Mouse (Mus musculus): Measurements from ENCODE around the gene Cd200r3. TPM values are rescaled to one million over a fixed set of nuclear protein-coding genes. Genes with fewer than 3 reads are reported as not detected.

Gene Cd200r3
- polyA plus RNA-seq, 1 experiment from 2014 or later = not detected

GRCm38 (mm10) chr16:45020669-45021309 lies 77.3 kb downstream of the Cd200r3 start:
- Histone ChIP-seq H3K27ac (ENCODE audit: low read depth, low read length) (no peak overlapping the region), H3K4me2 (no peak overlapping the region), H3K4me3 (ENCODE audit: low read depth, low read length) (no peak overlapping the region), H3K9me3 (ENCODE audit: control insufficient read depth, low read length) (no peaks in the 10 kb centered on the region), H3K4me1 (ENCODE audit: control insufficient read depth, insufficient read depth, low read length) (no peaks in the 10 kb centered on the region), H3K9ac (ENCODE audit: low read length) (no peak overlapping the region), H3K27me3 (ENCODE audit: control insufficient read depth, insufficient read depth, low read length) (no peaks in the 10 kb centered on the region), H3K36me3 (ENCODE audit: control insufficient read depth, insufficient read depth, low read length) (no peaks in the 10 kb centered on the region)
- 91% methylated on average over 2 of the region's 2 CpGs for WGBS
- ATAC-seq (ENCODE audit: low FRiP score) = no peak
- DNase-seq (ENCODE audit: low spot score, missing footprints) = no peak

DNA sequence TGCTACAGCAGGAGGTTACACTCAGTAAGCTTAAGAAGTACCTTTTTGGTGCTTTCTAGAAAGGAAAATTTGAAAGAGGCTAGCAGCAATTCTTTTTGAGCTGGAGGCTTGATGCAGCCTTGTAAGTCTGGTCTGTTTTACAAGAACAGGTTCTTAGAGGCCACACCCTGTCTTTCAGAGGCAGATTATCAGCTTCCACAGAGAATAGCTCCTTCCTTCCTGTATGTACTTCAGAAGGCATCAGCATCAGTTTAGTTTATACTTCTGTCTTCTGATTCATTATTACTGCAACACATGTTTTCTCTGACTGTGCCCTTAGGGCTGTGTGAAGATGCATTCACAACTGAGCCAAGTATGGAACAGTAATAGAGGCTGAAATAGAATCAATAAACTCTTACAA lies 78.0 kb downstream of the Cd200r3 start:
- ATAC-seq (ENCODE audit: low FRiP score) (no peak), DNase-seq (ENCODE audit: low spot score, missing footprints) (no peak)
- H3K4me2 ChIP-seq = no peak overlapping the region
- no peak overlapping the region for H3K9ac ChIP-seq (ENCODE audit: low read length)
- no peaks in the 10 kb centered on the region for H3K9me3 ChIP-seq (ENCODE audit: control insufficient read depth, low read length)
- H3K36me3 ChIP-seq (ENCODE audit: control insufficient read depth, insufficient read depth, low read length) = no peaks in the 10 kb centered on the region
- no peaks in the 10 kb centered on the region for H3K4me1 ChIP-seq (ENCODE audit: control insufficient read depth, insufficient read depth, low read length)
- H3K27me3 ChIP-seq (ENCODE audit: control insufficient read depth, insufficient read depth, low read length) = no peaks in the 10 kb centered on the region
- no peak overlapping the region for H3K4me3 ChIP-seq (ENCODE audit: low read depth, low read length)
- no peak overlapping the region for H3K27ac ChIP-seq (ENCODE audit: low read depth, low read length)

GRCm38 (mm10) chr16:45023904-45024303 lies 80.4 kb downstream of the Cd200r3 start:
- no peaks in the 10 kb centered on the region for H3K4me1 ChIP-seq (ENCODE audit: control insufficient read depth, insufficient read depth, low read length)
- no peak overlapping the region for H3K4me3 ChIP-seq (ENCODE audit: low read depth, low read length)
- H3K4me2 ChIP-seq = no peak overlapping the region
- H3K27ac ChIP-seq (ENCODE audit: low read depth, low read length) = no peak overlapping the region
- H3K27me3 ChIP-seq (ENCODE audit: control insufficient read depth, insufficient read depth, low read length) = no peaks in the 10 kb centered on the region
- DNase-seq (ENCODE audit: low spot score, missing footprints) (no peak), ATAC-seq (ENCODE audit: low FRiP score) (no peak)
- 59% methylated on average over 4 of the region's 4 CpGs for WGBS
- H3K36me3 ChIP-seq (ENCODE audit: control insufficient read depth, insufficient read depth, low read length) = no peaks in the 10 kb centered on the region
- no peaks in the 10 kb centered on the region for H3K9me3 ChIP-seq (ENCODE audit: control insufficient read depth, low read length)
- no peak overlapping the region for H3K9ac ChIP-seq (ENCODE audit: low read length)

DNA sequence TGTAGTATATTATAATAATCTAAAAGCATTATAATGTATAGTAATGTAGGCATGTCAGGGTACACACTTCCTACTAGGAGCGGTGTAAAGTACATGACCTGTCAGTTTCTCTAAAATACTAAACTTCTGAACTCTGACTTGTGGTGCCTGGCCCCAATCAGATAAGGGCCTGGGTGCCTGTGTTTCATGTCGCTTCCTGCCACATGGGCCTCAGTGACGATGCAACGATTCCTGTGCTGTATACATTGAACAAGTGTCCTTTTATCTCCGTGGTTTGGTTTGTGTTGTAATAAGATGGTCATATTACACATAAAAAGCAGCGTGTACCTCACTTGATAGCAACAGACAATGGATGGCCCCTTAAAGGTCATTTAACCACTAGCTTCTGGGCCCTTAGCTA lies 81.8 kb downstream of the Cd200r3 start:
- no peaks in the 10 kb centered on the region for H3K36me3 ChIP-seq (ENCODE audit: control insufficient read depth, insufficient read depth, low read length)
- no peaks in the 10 kb centered on the region for H3K27me3 ChIP-seq (ENCODE audit: control insufficient read depth, insufficient read depth, low read length)
- H3K4me1 ChIP-seq (ENCODE audit: control insufficient read depth, insufficient read depth, low read length) = no peaks in the 10 kb centered on the region
- H3K4me2 ChIP-seq = no peak overlapping the region
- H3K9ac ChIP-seq (ENCODE audit: low read length) = no peak overlapping the region
- no peak overlapping the region for H3K27ac ChIP-seq (ENCODE audit: low read depth, low read length)
- no peaks in the 10 kb centered on the region for H3K9me3 ChIP-seq (ENCODE audit: control insufficient read depth, low read length)
- DNase-seq (ENCODE audit: low spot score, missing footprints) (no peak), ATAC-seq (ENCODE audit: low FRiP score) (no peak)
- 87% methylated on average over 6 of the region's 6 CpGs for WGBS
- no peak overlapping the region for H3K4me3 ChIP-seq (ENCODE audit: low read depth, low read length)

- Histone ChIP-seq H3K27me3 (ENCODE audit: control insufficient read depth, insufficient read depth, low read length) (no peaks in the 10 kb centered on the region), H3K9me3 (ENCODE audit: control insufficient read depth, low read length) (no peaks in the 10 kb centered on the region), H3K4me3 (ENCODE audit: low read depth, low read length) (no peak overlapping the region), H3K4me1 (ENCODE audit: control insufficient read depth, insufficient read depth, low read length) (no peaks in the 10 kb centered on the region), H3K27ac (ENCODE audit: low read depth, low read length) (no peak overlapping the region), H3K4me2 (no peak overlapping the region), H3K36me3 (ENCODE audit: control insufficient read depth, insufficient read depth, low read length) (no peaks in the 10 kb centered on the region), H3K9ac (ENCODE audit: low read length) (no peak overlapping the region)
- DNase-seq (ENCODE audit: low spot score, missing footprints) (no peak), ATAC-seq (ENCODE audit: low FRiP score) (no peak)
- 92% methylated on average over 5 of the region's 5 CpGs for WGBS
These were observed 85.6 kb downstream of the Cd200r3 start for GRCm38 (mm10) chr16:45029080-45029479.

DNA sequence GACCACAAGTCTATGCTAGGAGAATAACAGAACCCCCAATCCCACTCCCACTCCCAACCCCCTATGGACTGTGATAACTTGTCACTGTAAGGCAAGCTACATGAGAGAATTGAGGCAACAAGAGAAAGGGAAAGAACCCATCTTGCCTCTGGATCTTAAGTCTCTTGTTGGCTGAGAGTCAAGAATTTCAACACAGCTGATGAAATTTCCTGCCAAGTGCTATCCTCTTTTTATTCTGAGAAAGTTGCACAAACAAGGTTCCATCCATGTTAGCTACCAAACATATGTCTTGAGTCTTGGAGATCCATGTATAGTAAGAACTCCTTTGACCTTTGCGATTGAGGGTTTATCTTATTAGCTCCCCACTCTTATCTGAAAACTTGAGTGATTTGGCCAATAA lies 86.0 kb downstream of the Cd200r3 start:
- H3K4me3 ChIP-seq (ENCODE audit: low read depth, low read length) = no peak overlapping the region
- 87% methylated on average over 1 of the region's 1 CpGs for WGBS
- no peaks in the 10 kb centered on the region for H3K27me3 ChIP-seq (ENCODE audit: control insufficient read depth, insufficient read depth, low read length)
- ATAC-seq (ENCODE audit: low FRiP score) (no peak), DNase-seq (ENCODE audit: low spot score, missing footprints) (no peak)
- no peaks in the 10 kb centered on the region for H3K9me3 ChIP-seq (ENCODE audit: control insufficient read depth, low read length)
- H3K9ac ChIP-seq (ENCODE audit: low read length) = no peak overlapping the region
- no peak overlapping the region for H3K4me2 ChIP-seq
- no peak overlapping the region for H3K27ac ChIP-seq (ENCODE audit: low read depth, low read length)
- no peaks in the 10 kb centered on the region for H3K4me1 ChIP-seq (ENCODE audit: control insufficient read depth, insufficient read depth, low read length)
- no peaks in the 10 kb centered on the region for H3K36me3 ChIP-seq (ENCODE audit: control insufficient read depth, insufficient read depth, low read length)

- ATAC-seq (ENCODE audit: low FRiP score) (no peak), DNase-seq (ENCODE audit: low spot score, missing footprints) (no peak)
- H3K4me2 ChIP-seq = no peak overlapping the region
- H3K9me3 ChIP-seq (ENCODE audit: control insufficient read depth, low read length) = no peaks in the 10 kb centered on the region
- no peaks in the 10 kb centered on the region for H3K27me3 ChIP-seq (ENCODE audit: control insufficient read depth, insufficient read depth, low read length)
- H3K9ac ChIP-seq (ENCODE audit: low read length) = no peak overlapping the region
- no peaks in the 10 kb centered on the region for H3K36me3 ChIP-seq (ENCODE audit: control insufficient read depth, insufficient read depth, low read length)
- 88% methylated on average over 4 of the region's 4 CpGs for WGBS
- no peak overlapping the region for H3K27ac ChIP-seq (ENCODE audit: low read depth, low read length)
- no peak overlapping the region for H3K4me3 ChIP-seq (ENCODE audit: low read depth, low read length)
- no peaks in the 10 kb centered on the region for H3K4me1 ChIP-seq (ENCODE audit: control insufficient read depth, insufficient read depth, low read length)
These were observed 86.6 kb downstream of the Cd200r3 start for GRCm38 (mm10) chr16:45030127-45030526.

DNA sequence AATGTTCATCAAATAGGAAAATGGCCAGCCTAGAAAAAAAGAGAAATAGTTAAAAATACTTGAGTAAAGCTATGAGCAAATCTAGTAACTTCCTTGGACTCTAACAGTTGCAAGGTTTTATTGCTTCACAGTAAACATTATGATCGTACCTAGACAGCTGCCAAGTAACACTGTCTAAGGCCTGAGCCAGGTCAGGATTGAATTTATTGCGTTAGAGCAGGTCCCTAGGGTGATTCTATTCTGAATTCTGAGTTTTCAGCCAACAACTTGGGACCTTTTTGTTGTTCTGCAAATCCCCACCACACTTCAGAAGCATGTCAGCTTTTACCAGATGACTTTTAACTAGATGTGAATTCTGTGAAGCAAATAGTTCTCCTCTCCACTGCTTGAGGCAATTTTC lies 87.3 kb downstream of the Cd200r3 start:
- no peak for DNase-seq (ENCODE audit: low spot score, missing footprints)
- no peak overlapping the region for H3K4me2 ChIP-seq

More for the DNA sequence above, 87.3 kb downstream of the Cd200r3 start:
- H3K9ac ChIP-seq (ENCODE audit: low read length) = no peak overlapping the region
- no peaks in the 10 kb centered on the region for H3K36me3 ChIP-seq (ENCODE audit: control insufficient read depth, insufficient read depth, low read length)
- H3K27ac ChIP-seq (ENCODE audit: low read depth, low read length) = no peak overlapping the region
- no peaks in the 10 kb centered on the region for H3K9me3 ChIP-seq (ENCODE audit: control insufficient read depth, low read length)
- H3K4me3 ChIP-seq (ENCODE audit: low read depth, low read length) = no peak overlapping the region
- no peak for ATAC-seq (ENCODE audit: low FRiP score)
- 76% methylated on average over 2 of the region's 2 CpGs for WGBS
- no peaks in the 10 kb centered on the region for H3K27me3 ChIP-seq (ENCODE audit: control insufficient read depth, insufficient read depth, low read length)
- H3K4me1 ChIP-seq (ENCODE audit: control insufficient read depth, insufficient read depth, low read length) = no peaks in the 10 kb centered on the region

All from midbrain, embryonic 11.5 days (tissue).